Mouse (Mus musculus) heart, postnatal 14 days (tissue): Measurements from ENCODE around the gene Tpcn1. TPM values are rescaled to one million over a fixed set of nuclear protein-coding genes. Genes with fewer than 3 reads are reported as not detected.
A peak's percentile ranks its signal among the peaks of the same experiment; 100 is the strongest.

Source experiments
- DNase-seq, 2 experiments: peaks; one replicate each; pipeline ENCODE4 v3.0.0; 2021 to 2022
- intact Hi-C: fragments of 180-260 bp; cut with DNase I; formaldehyde crosslinking; loops from one replicate; pipeline ENCODE4 v1.15.1; 2025
- long read RNA-seq, 2 experiments: library from polyadenylated mRNA; stranded (forward); transcript quantifications; one replicate each; pipeline ENCODE4 v2.0.0; 2021
- total RNA-seq, 2 experiments: library from RNA; stranded (reverse); gene quantifications; 2 replicates each; pipeline ENCODE4 v1.2.3; 2021

The Tpcn1 gene
- 10 to 100 TPM; 34.1 to 39.0 TPM for total RNA-seq
- long read RNA-seq, experiment 1, full-length matches to known transcripts = 2 of 2 reads
- long read RNA-seq, experiment 1, partial matches to known transcripts = 0 of 2 reads
- long read RNA-seq, experiment 1, other reads (novel, unspliced or antisense) = 0 of 2 reads
- long read RNA-seq, experiment 2, full-length matches to known transcripts = 1 of 3 reads
- long read RNA-seq, experiment 2, partial matches to known transcripts = 0 of 3 reads
- long read RNA-seq, experiment 2, other reads (novel, unspliced or antisense) = 2 of 3 reads

DNA sequence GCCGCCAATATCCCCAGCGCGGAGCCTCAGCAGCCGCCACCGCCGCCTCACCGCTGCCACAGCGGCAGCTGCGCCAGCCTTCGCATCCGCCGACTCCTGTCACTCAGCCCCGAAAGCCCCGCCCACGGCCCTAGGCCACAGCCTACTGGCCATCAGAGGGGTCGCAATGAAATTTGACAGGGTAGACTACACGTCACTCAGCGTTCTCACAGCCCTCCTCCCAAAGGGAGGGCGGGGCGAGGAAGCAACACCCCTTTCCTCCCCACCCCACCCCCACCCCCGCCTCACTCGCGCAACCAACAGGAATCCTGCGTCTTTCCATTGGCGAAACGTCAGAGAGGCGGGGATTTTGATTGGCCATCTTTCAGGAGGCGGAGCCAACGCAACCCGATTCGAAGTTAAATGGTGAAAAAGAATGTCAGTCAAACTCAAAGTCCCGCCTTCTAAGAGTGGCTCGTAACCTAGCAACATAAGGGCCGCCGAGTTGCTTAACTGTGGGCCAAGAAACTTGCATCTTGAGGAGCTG, at the start of gene Tpcn1, which contains the start of gene Iqcd:
Gene Tpcn1, minus strand, starts transcription at position 105 of the 526 bp plus-strand sequence.
Gene Iqcd, plus strand, starts transcription at position 448 of the 526 bp plus-strand sequence.
- intact Hi-C loops = loop anchor here (5.0 kb wide), 2 partner anchors 36 to 76 kb away; partner anchors contain the start of gene Slc8b1
- peak; percentile 99 for DNase-seq

DNA sequence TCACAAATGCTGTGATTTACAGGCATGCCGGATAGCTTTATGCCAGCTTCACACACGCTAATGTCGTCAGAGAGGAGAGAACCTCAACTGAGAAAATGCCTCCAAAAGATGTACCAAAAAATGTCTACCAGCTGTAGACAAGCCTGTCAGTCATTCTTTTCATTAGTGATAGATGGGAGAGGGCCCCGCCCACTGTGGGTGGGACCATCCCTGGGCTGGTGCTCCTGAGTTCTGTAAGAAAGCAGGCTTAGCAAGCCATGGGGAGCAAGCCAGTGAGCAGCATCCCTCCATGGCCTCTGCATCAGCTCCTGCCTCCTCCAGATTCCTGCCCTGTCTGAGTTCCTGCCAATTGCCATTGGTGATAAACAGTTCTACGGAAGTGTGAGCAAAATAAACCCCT, 47.2 kb upstream of the Tpcn1 start:
- intact Hi-C loops = no loop called here
- no peak for DNase-seq

- no peak for DNase-seq
- intact Hi-C loops = no loop called here
These were observed 46.4 kb upstream of the Tpcn1 start for GRCm38 (mm10) chr5:120634860-120635259.

DNA sequence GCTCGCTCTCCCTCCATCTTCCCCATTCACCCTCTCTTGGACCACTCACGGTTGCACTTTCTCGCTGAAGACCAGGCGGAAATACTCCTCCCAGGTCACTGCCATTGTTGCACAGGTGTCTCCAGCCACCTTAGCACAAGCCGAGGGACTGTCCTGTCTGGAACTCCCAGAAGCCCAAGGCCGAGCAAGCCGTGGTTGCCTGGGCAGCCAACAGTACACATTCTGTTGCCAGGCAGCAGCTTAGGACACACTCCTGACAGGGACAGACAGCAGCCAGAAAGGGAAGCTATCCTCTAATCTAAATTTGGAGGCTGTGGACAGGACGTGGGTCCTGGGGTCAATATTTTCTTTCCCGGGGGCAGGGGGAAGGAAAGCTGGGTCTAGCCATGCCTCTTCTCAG, 45.7 kb upstream of the Tpcn1 start, which contains the start of gene Cfap73:
Gene Cfap73, minus strand, starts transcription at position 105 of the 400 bp plus-strand sequence.
- intact Hi-C loops = no loop called here
- DNase-seq = no peak

DNA sequence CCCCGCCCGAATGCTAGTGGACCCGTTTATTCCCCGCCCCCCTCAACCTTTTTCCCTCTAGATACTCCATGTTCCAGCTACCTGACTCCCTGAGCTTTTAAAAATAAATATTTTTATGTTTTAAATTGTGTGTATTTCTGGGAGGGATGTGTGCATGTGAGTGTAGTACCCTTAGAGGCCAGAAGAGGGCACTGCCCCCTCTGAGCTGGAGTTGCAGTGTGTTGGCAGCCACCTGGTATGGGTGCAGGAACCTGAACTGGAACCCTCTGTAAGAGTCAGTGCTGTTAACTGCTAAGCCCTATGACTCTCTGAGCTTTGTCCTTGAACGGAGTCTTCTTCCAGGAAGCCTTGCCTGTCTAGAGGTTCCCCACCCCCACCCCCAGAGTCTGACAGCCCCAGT, 43.4 kb upstream of the Tpcn1 start:
- DNase-seq = no peak
- intact Hi-C loops = no loop called here

DNA sequence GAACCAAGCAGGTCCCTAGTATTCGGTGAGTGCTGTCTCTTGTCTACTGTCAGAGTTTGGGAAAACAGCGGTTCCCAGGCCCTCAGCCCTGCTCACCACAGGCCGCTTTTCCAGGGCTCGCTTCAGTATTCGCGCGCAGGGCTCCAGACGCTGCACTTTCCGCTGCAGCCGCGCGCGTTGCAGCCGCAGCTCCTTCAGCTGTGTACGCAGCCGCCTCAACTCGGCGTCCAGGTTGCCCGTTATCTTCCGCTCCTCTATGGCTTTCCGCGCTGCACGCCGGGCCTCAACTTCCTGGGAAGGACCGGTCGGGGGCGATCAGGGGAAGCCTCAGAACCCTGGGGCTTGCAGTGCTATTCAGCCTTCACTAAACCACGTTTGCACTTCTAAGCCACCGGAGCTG, 42.7 kb upstream of the Tpcn1 start:
- DNase-seq = no peak
- intact Hi-C loops = no loop called here

DNA sequence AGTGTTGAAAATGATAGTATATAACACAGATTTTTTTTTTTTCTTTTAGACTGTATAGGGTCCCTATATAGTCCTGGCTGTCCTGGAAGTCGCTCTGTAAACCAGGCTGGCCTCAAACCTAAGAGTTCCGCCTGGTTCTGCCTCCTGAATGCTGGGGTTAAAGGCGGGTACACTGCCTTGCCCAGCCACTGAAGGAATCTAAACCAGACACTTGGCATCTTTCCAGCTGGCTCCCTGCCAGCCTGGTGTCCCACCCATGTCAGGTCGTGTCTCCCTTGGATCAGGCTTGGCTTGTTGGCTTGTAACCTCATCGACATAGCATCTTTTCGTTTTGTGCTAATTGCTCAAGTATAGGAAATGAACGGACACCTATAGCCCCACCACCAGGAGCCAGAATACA, 40.2 kb upstream of the Tpcn1 start:
- no peak for DNase-seq
- intact Hi-C loops = no loop called here

GRCm38 (mm10) chr5:120627515-120628300, 39.2 kb upstream of the Tpcn1 start:
- intact Hi-C loops = no loop called here
- no peak for DNase-seq

GRCm38 (mm10) chr5:120626399-120626798, 37.9 kb upstream of the Tpcn1 start:
- intact Hi-C loops = no loop called here
- no peak for DNase-seq

DNA sequence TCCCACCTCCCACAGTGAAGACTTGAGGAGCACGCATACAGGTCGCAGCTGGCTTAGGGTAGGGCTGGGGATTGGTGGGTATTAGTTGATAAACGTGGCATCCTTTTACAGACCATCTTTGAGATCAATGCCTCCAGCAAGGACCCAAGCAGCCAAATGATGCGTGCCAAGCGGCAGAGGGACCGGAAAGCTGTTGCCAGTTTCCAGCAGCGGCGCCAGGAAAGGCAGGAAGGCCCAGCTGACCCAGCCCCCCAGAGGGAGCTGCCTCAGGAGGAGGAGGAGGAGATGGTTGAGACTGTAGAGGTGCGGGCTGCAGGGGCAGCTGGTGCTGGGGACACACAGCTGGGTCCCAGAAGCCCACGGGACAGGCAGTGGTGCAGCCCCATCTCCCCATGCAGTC, 36.0 kb upstream of the Tpcn1 start:
- no peak for DNase-seq
- intact Hi-C loops = no loop called here

GRCm38 (mm10) chr5:120622198-120622851, 33.9 kb upstream of the Tpcn1 start:
- no peak for DNase-seq
- intact Hi-C loops = no loop called here

- intact Hi-C loops = loop anchor here (2.0 kb wide), 2 partner anchors 27 to 125 kb away; partner anchors contain the start of gene Rasal1
- no peak for DNase-seq
These were observed 33.3 kb upstream of the Tpcn1 start for GRCm38 (mm10) chr5:120621846-120622197.

DNA sequence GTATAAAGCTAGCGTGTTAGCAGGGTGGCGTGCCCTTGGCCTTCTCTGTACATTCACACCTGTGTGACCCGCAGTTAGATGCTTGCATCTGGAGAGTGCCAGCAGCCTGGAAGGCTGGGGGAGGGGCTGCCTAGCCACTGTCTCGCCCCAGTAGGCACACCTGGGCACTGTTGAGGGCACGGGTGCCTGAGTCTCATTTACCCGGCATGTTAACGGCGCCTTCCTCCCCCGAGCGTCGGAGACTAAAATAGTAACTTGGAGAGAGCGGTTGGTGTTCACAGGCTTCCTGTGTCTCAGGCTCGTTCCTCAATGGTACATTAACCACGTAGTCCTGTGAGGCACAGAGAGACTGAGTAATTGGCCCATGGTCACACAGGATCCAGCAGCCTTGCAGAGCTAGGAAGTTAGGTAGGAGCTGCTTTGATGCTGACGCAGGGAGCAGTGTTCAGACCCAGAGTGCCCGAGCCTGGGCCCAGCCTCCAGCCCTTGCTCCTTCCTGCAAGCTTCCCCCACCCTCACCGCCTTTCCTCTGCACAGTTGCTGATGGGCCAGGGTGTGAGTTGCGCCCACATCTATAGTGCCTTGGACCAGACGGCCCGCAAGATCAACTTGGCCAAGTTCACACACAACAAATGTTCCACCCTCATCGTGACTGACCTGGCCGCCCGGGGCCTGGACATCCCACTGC, 32.7 kb upstream of the Tpcn1 start:
- DNase-seq = no peak
- intact Hi-C loops = loop anchor here (2.0 kb wide), 2 partner anchors 28 to 126 kb away; partner anchors contain the start of gene Rasal1

DNA sequence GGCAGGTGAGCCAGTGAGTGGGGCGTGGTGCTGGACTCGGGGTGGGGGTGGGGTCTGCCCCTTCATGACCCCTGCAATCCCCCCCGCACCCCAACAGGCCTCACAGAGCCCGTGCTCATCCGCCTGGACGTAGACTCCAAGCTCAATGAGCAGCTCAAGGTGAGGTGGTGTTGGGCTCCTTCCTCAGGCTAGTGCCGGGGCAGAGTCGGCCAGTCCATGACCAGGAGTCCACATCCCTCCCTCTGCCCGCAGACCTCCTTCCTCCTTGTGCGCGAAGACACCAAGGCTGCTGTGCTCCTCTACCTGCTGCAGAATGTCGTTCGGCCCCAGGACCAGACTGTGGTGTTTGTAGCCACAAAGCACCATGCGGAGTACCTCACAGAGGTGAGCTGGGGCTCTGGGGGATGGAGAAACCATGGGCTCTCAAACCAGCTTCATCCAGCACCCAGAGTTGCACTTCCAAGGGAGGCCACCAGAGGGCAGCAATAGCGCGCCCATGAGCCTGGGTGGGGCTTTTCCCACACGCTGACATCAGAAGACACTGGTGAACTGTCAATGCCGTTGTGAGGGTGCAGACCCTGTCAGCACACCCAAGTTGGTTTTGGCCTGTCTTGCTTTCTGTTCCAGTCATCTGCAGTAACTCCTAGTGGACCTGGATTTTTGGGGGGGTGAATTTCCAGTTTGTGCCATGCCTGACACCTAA, 32.1 kb upstream of the Tpcn1 start:
- intact Hi-C loops = loop anchor here (1.0 to 2.0 kb wide), 3 partner anchors 28 to 126 kb away; partner anchors contain the start of gene Rasal1
- peak; percentile 81 to 90 for DNase-seq

DNA sequence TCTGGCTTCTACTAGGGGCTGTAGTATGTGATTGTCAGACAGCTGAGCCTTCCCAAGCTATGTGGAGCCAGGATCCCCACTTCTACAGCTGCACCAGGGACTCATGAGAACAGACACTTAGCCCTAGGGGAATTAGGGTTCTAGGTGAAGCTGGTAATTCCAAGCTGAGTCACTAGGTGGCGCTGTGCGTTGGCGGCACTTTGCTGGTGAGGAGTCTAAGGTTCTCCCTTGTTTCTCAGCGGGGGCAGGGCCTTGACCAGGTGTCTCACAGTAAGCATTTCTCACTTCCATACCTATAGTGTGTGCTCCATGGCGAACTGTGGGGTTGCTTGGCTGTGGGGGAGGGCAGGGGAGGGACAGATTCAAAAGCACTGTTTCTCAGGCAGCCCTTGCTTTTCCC, 30.7 kb upstream of the Tpcn1 start:
- peak; percentile 56 to 76 for DNase-seq
- intact Hi-C loops = loop anchor here (2.0 kb wide), 1 partner anchor 94 kb away; no protein-coding TSS in a partner anchor

DNA sequence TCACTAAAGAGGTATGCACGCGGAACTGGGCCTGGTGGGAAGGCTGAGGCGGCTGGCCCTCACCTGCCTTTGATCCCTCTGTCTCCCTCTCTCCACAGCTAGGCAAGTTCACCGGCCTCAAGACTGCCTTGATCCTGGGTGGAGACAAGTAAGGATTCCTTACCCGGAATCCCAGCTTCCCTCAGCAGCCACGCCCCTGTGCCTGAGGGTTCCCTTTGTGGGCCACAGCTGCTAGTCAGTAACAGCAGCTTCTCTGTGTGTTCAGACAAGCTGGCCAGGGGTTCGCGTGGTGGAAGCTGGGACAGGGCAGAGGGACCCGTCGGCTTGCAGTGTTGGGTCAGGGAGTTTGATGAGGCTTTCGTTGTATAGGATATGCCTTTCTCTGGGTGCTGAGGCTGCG, 30.3 kb upstream of the Tpcn1 start:
- intact Hi-C loops = loop anchor here (2.0 kb wide), 1 partner anchor 94 kb away; no protein-coding TSS in a partner anchor
- DNase-seq = no peak

- intact Hi-C loops = no loop called here
- DNase-seq = no peak
These were observed 27.4 kb upstream of the Tpcn1 start for GRCm38 (mm10) chr5:120615903-120616302.

GRCm38 (mm10) chr5:120612822-120613604, 24.5 kb upstream of the Tpcn1 start:
- DNase-seq = peak; percentile 99 to 100
- intact Hi-C loops = no loop called here

GRCm38 (mm10) chr5:120612442-120612821, 24.0 kb upstream of the Tpcn1 start, which contains the start of the genes Rita1 and Ddx54:
Gene Rita1, minus strand, starts transcription at chr5:120612589.
Gene Ddx54, plus strand, starts transcription at chr5:120612739.
- intact Hi-C loops = no loop called here
- DNase-seq = peak; percentile 97
